Mouse (Mus musculus): ENCODE measurements at regions not wholly inside any gene's neighbourhood (a gene's known extent, or its start where the extent isn't known, plus 50 kb on each side); places are given as distances from the start of the nearest gene placed in this dataset.

DNA sequence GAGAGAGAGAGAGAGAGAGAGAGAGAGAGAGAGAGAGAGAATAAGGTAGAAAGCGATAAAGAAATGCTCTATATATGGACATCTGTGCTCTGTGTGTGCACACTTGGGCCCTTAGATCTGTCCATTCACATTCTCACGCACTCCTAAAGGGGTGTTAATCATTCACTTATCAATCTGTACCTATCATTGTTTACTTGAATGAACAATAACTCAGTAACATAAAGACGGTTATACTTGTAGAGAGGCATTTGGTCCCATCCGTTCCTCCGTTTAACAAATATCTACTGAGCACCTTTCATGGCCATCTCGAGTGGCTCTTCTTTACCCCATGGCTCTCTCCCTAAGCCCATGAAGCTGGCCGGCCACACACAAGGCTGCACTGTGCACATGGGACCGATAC lies 114.3 kb upstream of the Cpm start:
- Histone ChIP-seq H3K9me3 (ENCODE audit: low read length) (no peaks in the 10 kb centered on the region), H3K9ac (replicated peaks; ENCODE audit: low read length, poor library complexity, severe bottlenecking) (no peak overlapping the region), H3K4me3 (ENCODE audit: low read depth, low read length) (no peak overlapping the region), H3K27me3 (ENCODE audit: insufficient read depth, low read length) (no peaks in the 10 kb centered on the region), H3K4me1 (ENCODE audit: insufficient read depth, low read length) (no peaks in the 10 kb centered on the region), H3K27ac (ENCODE audit: low read depth, low read length) (no peak overlapping the region), H3K4me2 (ENCODE audit: low read depth, low read length, poor library complexity, severe bottlenecking) (no peak overlapping the region), H3K36me3 (ENCODE audit: insufficient read depth, low read length) (no peaks in the 10 kb centered on the region)
- DNase-seq (ENCODE audit: low spot score) (no peak), ATAC-seq (ENCODE audit: low FRiP score) (no peak)
- 93% methylated on average over 8 of the region's 8 CpGs for WGBS
- TF ChIP-seq CTCF (IDR thresholded peaks at IDR 0.05): no peak

- H3K27me3 ChIP-seq (ENCODE audit: insufficient read depth, low read length): no peaks in the 10 kb centered on the region
- DNase-seq (ENCODE audit: low spot score) (no peak), ATAC-seq (ENCODE audit: low FRiP score) (no peak)
- WGBS: 94% methylated on average over 7 of the region's 7 CpGs
- H3K4me3 ChIP-seq (ENCODE audit: low read depth, low read length): no peak overlapping the region
- H3K27ac ChIP-seq (ENCODE audit: low read depth, low read length): no peak overlapping the region
- H3K9me3 ChIP-seq (ENCODE audit: low read length): no peaks in the 10 kb centered on the region
- H3K4me2 ChIP-seq (ENCODE audit: low read depth, low read length, poor library complexity, severe bottlenecking): no peak overlapping the region
- H3K9ac ChIP-seq (replicated peaks; ENCODE audit: low read length, poor library complexity, severe bottlenecking): no peak overlapping the region
- TF ChIP-seq CTCF (IDR thresholded peaks at IDR 0.05): no peak
- H3K36me3 ChIP-seq (ENCODE audit: insufficient read depth, low read length): no peaks in the 10 kb centered on the region
- H3K4me1 ChIP-seq (ENCODE audit: insufficient read depth, low read length): no peaks in the 10 kb centered on the region
These were observed 115.3 kb upstream of the Cpm start for GRCm38 (mm10) chr10:117513925-117514546.

- Histone ChIP-seq H3K27me3 (ENCODE audit: insufficient read depth, low read length) (no peaks in the 10 kb centered on the region), H3K4me3 (ENCODE audit: low read depth, low read length) (no peak overlapping the region), H3K9ac (replicated peaks; ENCODE audit: low read length, poor library complexity, severe bottlenecking) (no peak overlapping the region), H3K27ac (ENCODE audit: low read depth, low read length) (no peak overlapping the region), H3K9me3 (ENCODE audit: low read length) (no peaks in the 10 kb centered on the region), H3K4me2 (ENCODE audit: low read depth, low read length, poor library complexity, severe bottlenecking) (no peak overlapping the region), H3K36me3 (ENCODE audit: insufficient read depth, low read length) (no peaks in the 10 kb centered on the region), H3K4me1 (ENCODE audit: insufficient read depth, low read length) (no peaks in the 10 kb centered on the region)
- TF ChIP-seq CTCF (IDR thresholded peaks at IDR 0.05): no peak
- 90% methylated on average over 9 of the region's 9 CpGs for whole genome bisulfite sequencing
- no peak for DNase-seq (ENCODE audit: low spot score)
- ATAC-seq (ENCODE audit: low FRiP score): no peak
These were observed 116.7 kb upstream of the Cpm start for GRCm38 (mm10) chr10:117512424-117513257.

DNA sequence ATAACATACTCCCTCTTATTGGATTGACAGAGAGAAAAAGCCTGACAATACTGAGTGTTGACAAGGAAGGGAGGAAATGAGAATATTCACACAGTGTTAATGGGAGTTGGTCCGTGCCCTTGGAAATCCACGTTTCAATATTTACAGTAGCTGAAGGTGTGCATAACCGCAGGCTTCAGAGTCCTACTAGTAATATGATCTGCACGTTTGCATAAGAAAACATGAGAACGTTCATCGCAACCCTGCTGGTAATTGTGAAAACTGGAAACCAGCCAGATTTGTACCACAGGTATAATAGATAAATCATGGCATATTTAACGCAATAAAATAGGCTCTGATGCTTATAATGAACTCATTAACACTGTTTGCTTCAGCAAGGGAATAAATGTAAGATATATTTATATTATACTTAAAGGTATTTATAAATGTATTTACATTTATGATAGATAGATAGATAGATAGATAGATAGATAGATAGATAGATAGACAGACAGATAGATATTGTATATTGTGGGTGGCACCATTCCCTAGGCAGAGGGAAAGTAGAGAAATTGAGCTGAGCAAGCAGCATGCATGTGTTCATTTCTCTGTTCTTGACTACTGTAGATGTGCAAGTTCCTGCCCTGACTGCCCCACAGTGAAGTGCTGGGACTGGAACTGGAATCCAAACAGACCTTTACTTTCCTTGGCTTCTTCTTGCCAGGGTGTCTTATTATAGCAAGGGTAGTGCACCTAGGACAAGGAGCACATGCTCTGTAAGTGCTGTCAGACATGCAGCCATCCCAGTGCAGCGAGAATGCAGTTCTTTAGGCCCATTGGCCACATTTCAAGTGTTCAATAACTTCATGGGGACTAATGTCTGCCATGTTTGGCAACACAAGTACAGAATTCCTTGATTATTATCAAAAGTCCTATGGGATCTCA lies 117.6 kb upstream of the Cpm start:
- DNase-seq (ENCODE audit: low spot score) (no peak), ATAC-seq (ENCODE audit: low FRiP score) (no peak)
- TF ChIP-seq CTCF (IDR thresholded peaks at IDR 0.05): no peak
- no peak overlapping the region for H3K9ac ChIP-seq (replicated peaks; ENCODE audit: low read length, poor library complexity, severe bottlenecking)
- no peaks in the 10 kb centered on the region for H3K27me3 ChIP-seq (ENCODE audit: insufficient read depth, low read length)
- H3K4me3 ChIP-seq (ENCODE audit: low read depth, low read length): no peak overlapping the region
- no peaks in the 10 kb centered on the region for H3K9me3 ChIP-seq (ENCODE audit: low read length)
- H3K4me1 ChIP-seq (ENCODE audit: insufficient read depth, low read length): no peaks in the 10 kb centered on the region
- 83% methylated on average over 8 of the region's 8 CpGs for WGBS
- H3K36me3 ChIP-seq (ENCODE audit: insufficient read depth, low read length): no peaks in the 10 kb centered on the region
- H3K27ac ChIP-seq (ENCODE audit: low read depth, low read length): no peak overlapping the region
- H3K4me2 ChIP-seq (ENCODE audit: low read depth, low read length, poor library complexity, severe bottlenecking): no peak overlapping the region

DNA sequence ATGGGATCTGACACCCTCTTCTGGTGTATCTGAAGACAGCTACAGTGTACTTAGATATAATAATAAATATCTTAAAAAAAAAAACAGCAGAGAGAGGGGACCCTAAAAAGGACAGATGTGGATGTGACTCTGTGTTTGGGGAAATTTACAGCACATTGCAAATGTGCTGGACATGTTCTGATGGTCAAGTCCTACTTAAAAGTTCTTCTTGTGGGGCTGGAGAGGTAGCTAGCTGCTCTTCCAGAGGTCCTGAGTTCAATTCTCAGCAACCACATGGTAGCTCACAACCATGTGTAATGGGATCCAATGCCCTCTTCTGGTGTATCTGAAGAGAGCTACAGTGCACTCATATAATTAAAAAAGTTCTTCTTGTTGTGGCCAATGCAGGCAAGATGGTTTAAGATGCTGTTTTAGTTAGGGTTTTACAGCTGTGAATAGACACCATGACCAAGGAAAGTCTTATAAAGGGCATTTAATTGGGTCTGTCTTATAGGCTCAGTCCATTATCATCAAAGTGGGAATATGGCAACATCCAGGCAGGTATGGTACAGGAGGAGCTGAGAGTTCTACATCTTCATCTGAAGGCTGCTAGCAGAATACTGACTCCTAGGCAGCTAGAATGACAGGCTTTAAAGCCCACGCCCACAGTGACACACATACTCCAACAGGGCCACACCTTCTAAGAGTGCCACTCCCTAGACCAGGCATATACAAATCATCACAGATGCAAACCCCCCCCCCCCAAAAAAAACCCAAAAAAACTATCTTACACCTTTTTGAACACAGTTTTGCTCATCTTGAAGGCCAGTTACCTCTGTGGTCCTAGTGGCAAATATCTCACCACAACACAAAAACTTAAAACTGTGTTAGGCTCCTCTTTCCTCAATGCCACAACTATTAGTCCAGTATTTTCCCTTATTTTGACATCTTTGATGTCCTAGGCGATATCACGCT lies 118.5 kb upstream of the Cpm start:
- Histone ChIP-seq H3K27me3 (ENCODE audit: insufficient read depth, low read length) (no peaks in the 10 kb centered on the region), H3K27ac (ENCODE audit: low read depth, low read length) (no peak overlapping the region), H3K4me1 (ENCODE audit: insufficient read depth, low read length) (no peaks in the 10 kb centered on the region), H3K9ac (replicated peaks; ENCODE audit: low read length, poor library complexity, severe bottlenecking) (no peak overlapping the region), H3K9me3 (ENCODE audit: low read length) (no peaks in the 10 kb centered on the region), H3K36me3 (ENCODE audit: insufficient read depth, low read length) (no peaks in the 10 kb centered on the region), H3K4me2 (ENCODE audit: low read depth, low read length, poor library complexity, severe bottlenecking) (no peak overlapping the region), H3K4me3 (ENCODE audit: low read depth, low read length) (no peak overlapping the region)
- no peak for DNase-seq (ENCODE audit: low spot score)
- no peak for TF ChIP-seq CTCF (IDR thresholded peaks at IDR 0.05)
- ATAC-seq (ENCODE audit: low FRiP score): no peak
- 90% methylated on average over 3 of the region's 3 CpGs for WGBS

Measured in midbrain, postnatal 0 days (tissue).